Mouse (Mus musculus): ENCODE results near the gene Rab19.
"Not testable (repeated sequence)": the region's sequence is repeated elsewhere in the genome, so short reads cannot be mapped to it uniquely, and the experiment has no call there.

Rab19 gene

GRCm38 (mm10) chr6:39433701-39434100, 52.7 kb downstream of the Rab19 start:
- DNase-seq = no peak

- no peak for DNase-seq
Measured at GRCm38 (mm10) chr6:39434111-39434885, 53.3 kb downstream of the Rab19 start.

- no peak for DNase-seq
Measured at GRCm38 (mm10) chr6:39434886-39435492, 54.0 kb downstream of the Rab19 start.

GRCm38 (mm10) chr6:39435875-39436274, 54.9 kb downstream of the Rab19 start:
- DNase-seq = no peak

- not testable (repeated sequence) for DNase-seq
Measured at GRCm38 (mm10) chr6:39437519-39437918, 56.5 kb downstream of the Rab19 start.
